Comparison of ENCODE assay signal across 17 mouse cellular contexts in the genomic region with DNA sequence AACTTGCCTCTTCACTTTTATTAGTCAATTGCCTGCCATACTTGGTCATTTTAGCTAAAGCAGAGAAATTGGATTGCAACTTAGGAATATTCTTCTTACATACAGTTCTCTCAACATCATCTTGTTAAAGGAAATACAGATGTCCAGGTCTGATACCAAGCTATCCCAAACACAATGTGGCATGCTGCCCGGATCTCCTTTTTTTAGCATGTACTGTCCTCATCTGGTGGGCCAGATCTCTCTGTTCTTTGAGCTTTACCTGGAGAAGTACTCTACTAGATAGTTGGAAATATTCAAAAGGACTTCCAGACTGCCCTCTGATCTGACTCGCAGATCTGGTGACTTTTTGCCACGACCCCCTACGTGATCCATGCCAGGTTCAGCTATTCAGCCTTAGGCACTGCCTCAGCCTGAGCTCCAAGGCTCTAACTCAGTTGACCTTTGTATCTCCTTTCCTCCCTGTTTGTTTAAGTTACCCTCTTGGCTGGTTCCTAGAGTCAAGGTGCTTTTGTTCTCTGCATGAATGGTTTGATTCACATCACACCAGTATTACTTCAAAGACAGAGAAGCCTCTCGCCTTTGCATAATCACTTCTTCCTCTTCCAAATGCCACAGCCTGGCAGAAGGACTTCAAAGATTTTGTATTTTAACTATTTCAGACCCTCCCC.
A peak's percentile ranks its signal among the peaks of the same experiment; 100 is the strongest.
DNase-seq lines count a peak whose midpoint lies in the region; ATAC-seq and TF ChIP-seq lines count a peak whose summit lies in the region.
"Had no signal": no experiment of that assay in that cellular context is flagged by ENCODE, and none has a peak within 500 bp of the region (broad histone marks: within the 10 kb centered on the region; RNA-seq: fewer than 3 reads in every experiment).

No protein-coding gene starts in this region.

- no peak overlapping the region for H3K4me2 ChIP-seq in liver, embryonic 11.5 days
- no peak overlapping the region for H3K4me2 ChIP-seq in stomach, embryonic 14.5 days (replicated peaks; ENCODE audit: low read depth, low read length)
- H3K4me2 ChIP-seq: liver, embryonic 15.5 days; midbrain, embryonic 15.5 days; neural tube, embryonic 13.5 days had no signal

- no peaks in the 10 kb centered on the region for H3K27me3 ChIP-seq in liver, adult 2 months (ENCODE audit: control insufficient read depth, insufficient read depth, low read length)
- H3K27me3 ChIP-seq in liver, embryonic 11.5 days (replicated peaks; ENCODE audit: control insufficient read depth, insufficient read depth, low read length), result no peaks in the 10 kb centered on the region
- no peaks in the 10 kb centered on the region for H3K27me3 ChIP-seq in stomach, embryonic 14.5 days (ENCODE audit: control insufficient read depth, insufficient read depth, low read length)
- H3K27me3 ChIP-seq in cerebellum, adult 2 months (ENCODE audit: control insufficient read depth, insufficient read depth, low read length), result no peaks in the 10 kb centered on the region
- H3K27me3 ChIP-seq: liver, embryonic 15.5 days; midbrain, embryonic 15.5 days; neural tube, embryonic 13.5 days; Patski had no signal

- no peak for TF ChIP-seq CTCF in liver, adult 2 months (IDR thresholded peaks at IDR 0.05; ENCODE audit: low read depth, low read length)
- no peak for TF ChIP-seq CTCF in cerebellum, adult 2 months (IDR thresholded peaks at IDR 0.05; ENCODE audit: borderline replicate concordance, insufficient read depth, low read depth, low read length)

- H3K4me3 ChIP-seq in liver, adult 2 months (ENCODE audit: insufficient read depth, low read depth, low read length), result no peak overlapping the region
- no peak overlapping the region for H3K4me3 ChIP-seq in liver, embryonic 11.5 days (ENCODE audit: low read depth, low read length)
- H3K4me3 ChIP-seq in stomach, embryonic 14.5 days (ENCODE audit: low read depth, low read length), result no peak overlapping the region
- H3K4me3 ChIP-seq in cerebellum, adult 2 months (replicated peaks; ENCODE audit: insufficient read depth, low read depth, low read length), result no peak overlapping the region
- H3K4me3 ChIP-seq: heart, adult 2 months; liver, embryonic 15.5 days; midbrain, embryonic 15.5 days; neural tube, embryonic 13.5 days had no signal

- TF ChIP-seq POLR2A in liver, adult 2 months (IDR thresholded peaks at IDR 0.05; ENCODE audit: extremely low read depth, insufficient read depth, low read length), result no peak
- no peak for TF ChIP-seq POLR2A in cerebellum, adult 2 months (IDR thresholded peaks at IDR 0.05; ENCODE audit: borderline replicate concordance, insufficient read depth, low read length)

- no peak for ATAC-seq in liver, embryonic 11.5 days (replicated peaks; ENCODE audit: low FRiP score)
- ATAC-seq in granulocyte monocyte progenitor cell, adult 5-6 weeks (replicated peaks; ENCODE audit: poor library complexity, severe bottlenecking), result 0 out of 2 replicates have a peak, but pooled peaks have one; percentile 30
- 0 out of 2 replicates have a peak, but pooled peaks have one; percentile 65 for ATAC-seq in stomach, embryonic 14.5 days (ENCODE audit: insufficient number of reproducible peaks, insufficient read depth, low FRiP score, low read depth)
- ATAC-seq: midbrain, embryonic 15.5 days; Patski had no signal

- no peak overlapping the region for H3K27ac ChIP-seq in liver, adult 2 months (replicated peaks; ENCODE audit: insufficient read depth, low read depth, low read length)
- no peak overlapping the region for H3K27ac ChIP-seq in liver, embryonic 11.5 days (ENCODE audit: low read depth, low read length)
- H3K27ac ChIP-seq in stomach, embryonic 14.5 days (ENCODE audit: low read length), result no peak overlapping the region
- no peak overlapping the region for H3K27ac ChIP-seq in cerebellum, adult 2 months (ENCODE audit: insufficient read depth, low read length)
- H3K27ac ChIP-seq: heart, adult 2 months; liver, embryonic 15.5 days; midbrain, embryonic 15.5 days; neural tube, embryonic 13.5 days had no signal

- H3K9me3 ChIP-seq in liver, embryonic 11.5 days (ENCODE audit: control insufficient read depth, low read length), result no peaks in the 10 kb centered on the region
- H3K9me3 ChIP-seq in stomach, embryonic 14.5 days (ENCODE audit: control insufficient read depth, low read depth, low read length), result no peaks in the 10 kb centered on the region
- H3K9me3 ChIP-seq: liver, embryonic 15.5 days; midbrain, embryonic 15.5 days; neural tube, embryonic 13.5 days had no signal

- H3K79me2 ChIP-seq in liver, adult 2 months (ENCODE audit: control insufficient read depth, insufficient read depth, low read length), result no peaks in the 10 kb centered on the region

- peaks cover 4% of the 10 kb centered on the region for H3K4me1 ChIP-seq in liver, adult 2 months (ENCODE audit: control insufficient read depth, insufficient read depth, low read length)
- no peaks in the 10 kb centered on the region; the same call in 1 of the 2 replicates for H3K4me1 ChIP-seq in liver, embryonic 11.5 days (replicated peaks; ENCODE audit: control insufficient read depth, insufficient read depth, low read length)
- peaks cover 4% of the 10 kb centered on the region; the same call in 1 of the 2 replicates for H3K4me1 ChIP-seq in stomach, embryonic 14.5 days (ENCODE audit: control insufficient read depth, insufficient read depth, low read length)
- no peaks in the 10 kb centered on the region for H3K4me1 ChIP-seq in cerebellum, adult 2 months (ENCODE audit: control insufficient read depth, insufficient read depth, low read length)
- H3K4me1 ChIP-seq: liver, embryonic 15.5 days had no signal

- WGBS in liver, adult 2 months, result 53% methylated on average over 5 of the region's 5 CpGs
- 47% methylated on average over 5 of the region's 5 CpGs for WGBS in liver, embryonic 11.5 days
- 36% methylated on average over 5 of the region's 5 CpGs for WGBS in stomach, embryonic 14.5 days
- 52% methylated on average over 5 of the region's 5 CpGs for WGBS in cerebellum, adult 2 months

- no peak overlapping the region for H3K9ac ChIP-seq in liver, adult 2 months (ENCODE audit: low read depth, low read length)
- H3K9ac ChIP-seq in liver, embryonic 11.5 days (ENCODE audit: low read depth, low read length), result no peak overlapping the region
- no peak overlapping the region for H3K9ac ChIP-seq in stomach, embryonic 14.5 days (replicated peaks; ENCODE audit: low read depth, low read length)
- H3K9ac ChIP-seq: liver, embryonic 15.5 days; midbrain, embryonic 15.5 days; neural tube, embryonic 13.5 days had no signal

- peak; percentile 13 for DNase-seq in liver, adult 2 months (ENCODE audit: extremely low read depth, low read depth, low spot score)
- no peak for DNase-seq in liver, embryonic 11.5 days (ENCODE audit: low spot score)
- DNase-seq in R1 (ENCODE audit: low read depth, low spot score), result peak; percentile 34
- no peak for DNase-seq in Muller cell, postnatal 12 days (ENCODE audit: inconsistent ontology term)
- DNase-seq in cerebellum, adult 2 months, result no peak
- DNase-seq in frontal cortex, postnatal 36 days (ENCODE audit: low spot score in 2 of 2), result no peak
- DNase-seq: adrenal gland, postnatal 10 days; heart, adult 2 months; heart, postnatal 4 days; kidney, adult 8-10 months; retina, postnatal 1 day had no signal

- H3K36me3 ChIP-seq in liver, adult 2 months (ENCODE audit: control insufficient read depth, insufficient read depth, low read length), result no peaks in the 10 kb centered on the region
- H3K36me3 ChIP-seq in liver, embryonic 11.5 days (ENCODE audit: control insufficient read depth, insufficient read depth, low read length), result no peaks in the 10 kb centered on the region
- H3K36me3 ChIP-seq in stomach, embryonic 14.5 days (ENCODE audit: control insufficient read depth, insufficient read depth, low read length), result no peaks in the 10 kb centered on the region
- H3K36me3 ChIP-seq: liver, embryonic 15.5 days; midbrain, embryonic 15.5 days; neural tube, embryonic 13.5 days had no signal

Comparison
In these comparisons a context has a peak if more than half of its experiments do, and no peak if none do; other contexts are left out.
1. DNase-seq: peak in liver, adult 2 months (single experiment) and R1 (single experiment); none in liver, embryonic 11.5 days (single experiment), Muller cell, postnatal 12 days (single experiment), cerebellum, adult 2 months (0 of 2) and frontal cortex, postnatal 36 days (0 of 2).